Mouse (Mus musculus): ENCODE measurements around the gene Sptb. TPM values are rescaled to one million over a fixed set of nuclear protein-coding genes. Genes with fewer than 3 reads are reported as not detected.

Sptb gene
- polyA plus RNA-seq, 1 experiment from 2014 or later = 77.6 TPM

DNA sequence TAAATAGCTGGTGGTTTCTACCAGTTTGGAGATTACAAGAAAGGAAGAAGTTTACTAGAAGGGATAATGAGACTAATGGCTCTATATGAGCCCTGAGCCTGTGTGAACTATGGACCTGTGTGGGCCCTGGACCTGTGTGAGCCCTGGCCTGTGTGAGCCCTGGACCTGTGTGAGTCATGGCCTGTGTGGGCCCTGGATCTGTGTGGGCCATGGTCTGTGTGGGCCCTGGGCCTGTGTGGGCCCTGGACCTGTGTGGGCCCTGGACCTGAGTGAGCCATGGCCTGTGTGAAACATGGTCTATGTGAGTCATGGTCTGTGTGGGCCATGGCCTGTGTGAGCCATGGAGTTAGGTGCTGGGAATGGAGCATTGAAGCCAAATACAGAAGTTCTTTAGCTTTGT is 28.4 kb downstream of the Sptb start:
- Histone ChIP-seq H3K9ac (ENCODE audit: low read depth, low read length) (peak overlapping the region; percentile 36), H3K27me3 (ENCODE audit: control insufficient read depth, insufficient read depth, low read depth, low read length) (no peaks in the 10 kb centered on the region), H3K4me1 (ENCODE audit: control insufficient read depth, low read depth, low read length) (peaks cover 89% of the 10 kb centered on the region), H3K4me3 (ENCODE audit: low read depth, low read length) (no peak overlapping the region), H3K27ac (ENCODE audit: low read length) (peak overlapping the region; percentile 51), H3K4me2 (ENCODE audit: low read depth, low read length) (no peak overlapping the region), H3K36me3 (ENCODE audit: control insufficient read depth, insufficient read depth) (peaks cover 20% of the 10 kb centered on the region), H3K9me3 (replicated peaks; ENCODE audit: control insufficient read depth, low read length) (no peaks in the 10 kb centered on the region)
- peak; percentile 25; the same call in 1 of the 2 replicates for ATAC-seq (ENCODE audit: low read depth)

DNA sequence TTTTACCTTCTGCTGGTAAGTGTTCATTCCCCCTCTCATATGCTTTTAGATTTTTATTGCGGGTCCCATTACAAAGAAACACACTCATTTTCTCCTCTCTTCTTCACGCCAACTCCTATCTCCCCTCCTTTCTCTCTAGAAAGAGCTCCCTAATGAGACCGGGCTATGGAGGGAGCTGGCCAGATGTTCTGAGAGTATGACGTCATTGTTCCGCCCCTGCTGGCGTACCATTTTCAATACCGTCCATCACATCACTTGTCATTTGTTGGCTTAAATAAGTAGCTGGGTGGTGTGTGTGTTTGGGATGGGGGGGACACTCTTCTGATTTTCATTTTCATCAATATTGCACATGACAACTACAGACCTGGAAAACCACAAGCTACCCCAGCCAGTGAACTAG is 33.3 kb downstream of the Sptb start:
- H3K4me3 ChIP-seq (ENCODE audit: low read depth, low read length) = peak overlapping the region; percentile 18; the same call in 1 of the 2 replicates
- peak overlapping the region; percentile 42 for H3K4me2 ChIP-seq (ENCODE audit: low read depth, low read length)
- peaks cover 6% of the 10 kb centered on the region for H3K36me3 ChIP-seq (ENCODE audit: control insufficient read depth, insufficient read depth)
- peak overlapping the region; percentile 97 for H3K27ac ChIP-seq (ENCODE audit: low read length)
- WGBS (ENCODE audit: insufficient replicate concordance) = 64% methylated on average over 7 of the region's 7 CpGs
- H3K4me1 ChIP-seq (ENCODE audit: control insufficient read depth, low read depth, low read length) = peaks cover 90% of the 10 kb centered on the region
- H3K9ac ChIP-seq (ENCODE audit: low read depth, low read length) = peak overlapping the region; percentile 49; the same call in 1 of the 2 replicates
- H3K27me3 ChIP-seq (ENCODE audit: control insufficient read depth, insufficient read depth, low read depth, low read length) = no peaks in the 10 kb centered on the region
- no peak for ATAC-seq (ENCODE audit: low read depth)
- H3K9me3 ChIP-seq (replicated peaks; ENCODE audit: control insufficient read depth, low read length) = no peaks in the 10 kb centered on the region

DNA sequence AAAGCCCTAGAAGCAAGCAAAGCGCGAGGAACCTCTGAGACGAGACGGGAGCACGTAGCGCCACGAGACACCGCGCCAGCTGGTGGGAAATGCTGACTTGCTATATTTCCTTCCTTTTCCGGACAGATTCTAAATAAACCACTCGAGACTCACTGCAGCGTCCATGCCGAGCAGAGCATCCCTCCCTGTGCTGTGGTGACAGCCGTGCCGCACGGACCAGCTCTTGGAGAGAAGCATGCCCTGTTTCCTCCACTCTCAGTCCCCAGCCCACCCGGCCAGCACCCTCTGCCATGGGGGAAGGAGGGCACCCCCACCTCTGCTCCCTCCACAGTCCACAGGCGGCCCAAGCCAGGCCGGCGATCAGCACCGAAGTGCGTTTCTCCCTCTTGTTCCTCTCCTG is 33.9 kb downstream of the Sptb start:
- H3K36me3 ChIP-seq (ENCODE audit: control insufficient read depth, insufficient read depth) = peaks cover 5% of the 10 kb centered on the region

DNA sequence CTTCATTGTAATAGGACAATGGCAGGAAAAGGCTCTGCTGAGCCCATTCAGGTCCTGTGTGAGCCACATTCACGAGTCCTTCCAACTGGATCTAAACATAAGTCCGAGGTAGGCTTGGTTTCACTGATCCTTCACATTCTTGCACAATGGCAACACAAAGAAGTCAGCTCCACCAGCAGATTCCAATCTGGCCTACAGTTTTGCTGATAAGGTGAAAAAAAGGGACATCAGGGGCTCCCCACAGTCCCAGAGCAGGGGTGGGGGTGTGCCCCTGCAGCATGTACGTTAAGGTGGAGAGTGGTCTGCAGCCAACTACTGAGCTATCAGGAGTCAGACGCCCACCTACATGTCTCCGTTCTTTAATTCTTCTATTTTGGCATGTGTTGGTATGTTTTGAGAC is 35.0 kb downstream of the Sptb start:
- Histone ChIP-seq H3K36me3 (ENCODE audit: control insufficient read depth, insufficient read depth) (peaks cover 5% of the 10 kb centered on the region), H3K9me3 (replicated peaks; ENCODE audit: control insufficient read depth, low read length) (no peaks in the 10 kb centered on the region), H3K4me2 (ENCODE audit: low read depth, low read length) (peak overlapping the region; percentile 59), H3K27ac (ENCODE audit: low read length) (peak overlapping the region; percentile 97), H3K4me1 (ENCODE audit: control insufficient read depth, low read depth, low read length) (peaks cover 87% of the 10 kb centered on the region), H3K27me3 (ENCODE audit: control insufficient read depth, insufficient read depth, low read depth, low read length) (no peaks in the 10 kb centered on the region), H3K4me3 (ENCODE audit: low read depth, low read length) (peak overlapping the region; percentile 20), H3K9ac (ENCODE audit: low read depth, low read length) (peak overlapping the region; percentile 56)
- ATAC-seq (ENCODE audit: low read depth) = no peak
- WGBS (ENCODE audit: insufficient replicate concordance) = 37% methylated on average over 5 of the region's 5 CpGs

More for the DNA sequence above, 33.9 kb downstream of the Sptb start:
- H3K4me2 ChIP-seq (ENCODE audit: low read depth, low read length) = peak overlapping the region; percentile 42
- 54% methylated on average over 22 of the region's 22 CpGs for WGBS (ENCODE audit: insufficient replicate concordance)
- H3K27ac ChIP-seq (ENCODE audit: low read length) = peak overlapping the region; percentile 97
- no peak for ATAC-seq (ENCODE audit: low read depth)
- H3K4me3 ChIP-seq (ENCODE audit: low read depth, low read length) = peak overlapping the region; percentile 18
- H3K4me1 ChIP-seq (ENCODE audit: control insufficient read depth, low read depth, low read length) = peaks cover 90% of the 10 kb centered on the region
- H3K27me3 ChIP-seq (ENCODE audit: control insufficient read depth, insufficient read depth, low read depth, low read length) = no peaks in the 10 kb centered on the region
- peak overlapping the region; percentile 49 for H3K9ac ChIP-seq (ENCODE audit: low read depth, low read length)
- no peaks in the 10 kb centered on the region for H3K9me3 ChIP-seq (replicated peaks; ENCODE audit: control insufficient read depth, low read length)

DNA sequence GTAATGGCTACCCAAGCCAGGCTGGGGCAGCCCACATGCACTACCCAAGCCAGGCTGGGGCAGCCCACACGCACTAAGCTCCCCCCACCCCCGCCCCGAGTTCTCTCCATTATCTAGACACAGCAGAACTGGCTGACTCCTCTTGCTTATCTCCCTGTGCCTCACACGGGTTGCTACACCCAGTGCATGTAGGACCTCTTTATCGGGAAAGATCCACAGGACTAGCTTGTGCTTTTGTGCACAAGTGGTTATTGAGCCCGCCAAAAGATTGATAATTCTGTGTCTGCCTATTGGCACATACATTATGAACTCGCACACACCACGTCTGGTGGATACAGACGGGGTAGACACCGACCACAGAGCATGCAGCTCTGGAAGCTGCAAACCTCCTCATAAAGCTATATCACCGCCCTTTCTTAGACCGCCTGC is 36.5 kb downstream of the Sptb start:
- Histone ChIP-seq H3K4me2 (ENCODE audit: low read depth, low read length) (peak overlapping the region; percentile 65), H3K36me3 (ENCODE audit: control insufficient read depth, insufficient read depth) (peaks cover 3% of the 10 kb centered on the region), H3K9me3 (replicated peaks; ENCODE audit: control insufficient read depth, low read length) (no peaks in the 10 kb centered on the region), H3K27me3 (ENCODE audit: control insufficient read depth, insufficient read depth, low read depth, low read length) (no peaks in the 10 kb centered on the region), H3K4me3 (ENCODE audit: low read depth, low read length) (peak overlapping the region; percentile 24; the same call in 1 of the 2 replicates), H3K4me1 (ENCODE audit: control insufficient read depth, low read depth, low read length) (peaks cover 88% of the 10 kb centered on the region), H3K9ac (ENCODE audit: low read depth, low read length) (peak overlapping the region; percentile 65), H3K27ac (ENCODE audit: low read length) (peak overlapping the region; percentile 99)
- WGBS (ENCODE audit: insufficient replicate concordance) = 19% methylated on average over 12 of the region's 12 CpGs
- peak; percentile 86 for ATAC-seq (ENCODE audit: low read depth)

DNA sequence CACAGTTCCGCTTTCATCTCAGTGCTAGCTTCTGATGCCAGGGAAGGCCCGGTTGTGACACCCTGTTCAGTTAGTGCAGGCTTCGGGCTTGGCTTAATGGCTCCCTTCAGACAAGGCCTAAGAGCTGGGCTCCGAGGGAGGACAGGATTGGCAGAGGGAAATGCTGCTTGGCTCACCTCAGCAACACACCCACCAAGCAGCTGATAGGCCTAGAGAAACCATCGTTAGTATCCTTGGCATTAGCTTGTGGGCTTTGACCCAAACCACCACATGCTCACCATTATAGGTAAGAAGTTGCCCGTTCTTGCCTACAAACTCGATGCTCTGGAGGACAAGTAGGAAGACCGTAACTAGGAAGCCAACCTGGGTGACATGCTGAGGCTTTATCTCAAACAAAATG is 38.3 kb downstream of the Sptb start:
- WGBS (ENCODE audit: insufficient replicate concordance) = 54% methylated on average over 8 of the region's 8 CpGs

DNA sequence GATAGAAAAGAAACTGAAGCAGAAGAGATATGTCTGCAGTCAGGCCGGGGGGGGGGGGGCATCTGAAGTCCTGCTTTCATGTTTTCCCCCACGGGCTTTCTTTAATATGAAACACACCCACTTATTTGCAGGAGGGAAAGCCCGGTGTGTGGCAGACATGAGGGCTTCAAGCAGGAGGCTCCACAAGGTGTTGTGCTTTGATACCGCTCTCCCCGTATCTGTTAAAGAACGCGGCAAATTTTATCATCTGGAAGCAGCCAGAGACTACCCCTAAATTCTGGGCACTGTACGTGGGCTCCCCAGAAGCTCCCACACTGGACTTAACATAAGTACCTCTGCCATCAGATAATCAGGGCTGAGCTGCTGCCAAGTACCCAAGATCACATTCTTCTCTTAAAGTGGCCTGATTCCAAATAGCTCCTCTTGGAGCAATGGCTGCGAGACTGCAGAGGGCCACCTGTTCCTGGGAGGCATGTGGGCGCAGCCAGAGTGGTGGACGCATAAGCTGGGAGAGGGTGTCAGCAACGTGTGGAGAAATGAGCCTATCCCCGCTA is 39.7 kb downstream of the Sptb start:
- Histone ChIP-seq H3K4me2 (ENCODE audit: low read depth, low read length) (peak overlapping the region; percentile 65), H3K27me3 (ENCODE audit: control insufficient read depth, insufficient read depth, low read depth, low read length) (no peaks in the 10 kb centered on the region), H3K27ac (ENCODE audit: low read length) (peak overlapping the region; percentile 99), H3K9me3 (replicated peaks; ENCODE audit: control insufficient read depth, low read length) (no peaks in the 10 kb centered on the region), H3K36me3 (ENCODE audit: control insufficient read depth, insufficient read depth) (peaks cover 5% of the 10 kb centered on the region), H3K4me3 (ENCODE audit: low read depth, low read length) (peak overlapping the region; percentile 39), H3K9ac (ENCODE audit: low read depth, low read length) (peak overlapping the region; percentile 65), H3K4me1 (ENCODE audit: control insufficient read depth, low read depth, low read length) (peaks cover 77% of the 10 kb centered on the region)
- 23% methylated on average over 13 of the region's 13 CpGs for whole genome bisulfite sequencing (ENCODE audit: insufficient replicate concordance)
- peak; percentile 80 for ATAC-seq (ENCODE audit: low read depth)

More for the DNA sequence above, 38.3 kb downstream of the Sptb start:
- Histone ChIP-seq H3K27me3 (ENCODE audit: control insufficient read depth, insufficient read depth, low read depth, low read length) (no peaks in the 10 kb centered on the region), H3K9ac (ENCODE audit: low read depth, low read length) (peak overlapping the region; percentile 65), H3K36me3 (ENCODE audit: control insufficient read depth, insufficient read depth) (peaks cover 2% of the 10 kb centered on the region), H3K4me1 (ENCODE audit: control insufficient read depth, low read depth, low read length) (peaks cover 85% of the 10 kb centered on the region), H3K4me2 (ENCODE audit: low read depth, low read length) (peak overlapping the region; percentile 65), H3K4me3 (ENCODE audit: low read depth, low read length) (peak overlapping the region; percentile 7; the same call in 1 of the 2 replicates), H3K9me3 (replicated peaks; ENCODE audit: control insufficient read depth, low read length) (no peaks in the 10 kb centered on the region), H3K27ac (ENCODE audit: low read length) (peak overlapping the region; percentile 99)
- ATAC-seq (ENCODE audit: low read depth) = no peak

DNA sequence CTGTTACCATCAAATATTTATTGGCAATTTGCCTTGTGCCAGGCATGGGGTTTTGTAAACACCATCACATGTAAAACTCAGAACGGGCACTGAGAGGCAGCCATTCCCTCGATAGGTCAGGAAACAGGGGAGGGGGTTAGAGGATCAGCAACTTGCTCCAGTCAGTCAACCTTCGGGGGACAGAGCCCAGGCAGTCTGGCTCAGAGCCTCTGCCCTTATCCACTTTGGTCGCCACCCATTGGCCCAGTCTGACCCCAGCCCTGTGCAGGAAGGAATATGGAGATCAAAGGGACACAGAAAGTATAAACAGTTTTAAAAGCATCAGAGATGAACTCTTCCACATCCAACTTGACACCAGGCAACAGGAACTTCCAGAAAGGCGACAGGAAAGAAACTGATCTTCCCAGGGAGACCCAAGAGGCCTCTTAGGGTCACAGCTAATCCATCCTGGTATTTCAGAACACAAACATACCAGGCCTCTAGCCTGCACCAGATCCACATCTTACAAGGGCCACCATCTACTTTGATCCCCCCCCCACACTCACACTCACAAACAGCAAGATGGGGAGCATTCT is 40.3 kb downstream of the Sptb start:
- peak overlapping the region; percentile 59 for H3K9ac ChIP-seq (ENCODE audit: low read depth, low read length)
- peaks cover 76% of the 10 kb centered on the region for H3K4me1 ChIP-seq (ENCODE audit: control insufficient read depth, low read depth, low read length)
- WGBS (ENCODE audit: insufficient replicate concordance) = 31% methylated on average over 5 of the region's 5 CpGs
- H3K4me3 ChIP-seq (ENCODE audit: low read depth, low read length) = peak overlapping the region; percentile 36
- peak overlapping the region; percentile 99 for H3K27ac ChIP-seq (ENCODE audit: low read length)
- H3K27me3 ChIP-seq (ENCODE audit: control insufficient read depth, insufficient read depth, low read depth, low read length) = no peaks in the 10 kb centered on the region
- no peak for ATAC-seq (ENCODE audit: low read depth)
- H3K4me2 ChIP-seq (ENCODE audit: low read depth, low read length) = peak overlapping the region; percentile 65
- peaks cover 5% of the 10 kb centered on the region for H3K36me3 ChIP-seq (ENCODE audit: control insufficient read depth, insufficient read depth)
- no peaks in the 10 kb centered on the region for H3K9me3 ChIP-seq (replicated peaks; ENCODE audit: control insufficient read depth, low read length)

DNA sequence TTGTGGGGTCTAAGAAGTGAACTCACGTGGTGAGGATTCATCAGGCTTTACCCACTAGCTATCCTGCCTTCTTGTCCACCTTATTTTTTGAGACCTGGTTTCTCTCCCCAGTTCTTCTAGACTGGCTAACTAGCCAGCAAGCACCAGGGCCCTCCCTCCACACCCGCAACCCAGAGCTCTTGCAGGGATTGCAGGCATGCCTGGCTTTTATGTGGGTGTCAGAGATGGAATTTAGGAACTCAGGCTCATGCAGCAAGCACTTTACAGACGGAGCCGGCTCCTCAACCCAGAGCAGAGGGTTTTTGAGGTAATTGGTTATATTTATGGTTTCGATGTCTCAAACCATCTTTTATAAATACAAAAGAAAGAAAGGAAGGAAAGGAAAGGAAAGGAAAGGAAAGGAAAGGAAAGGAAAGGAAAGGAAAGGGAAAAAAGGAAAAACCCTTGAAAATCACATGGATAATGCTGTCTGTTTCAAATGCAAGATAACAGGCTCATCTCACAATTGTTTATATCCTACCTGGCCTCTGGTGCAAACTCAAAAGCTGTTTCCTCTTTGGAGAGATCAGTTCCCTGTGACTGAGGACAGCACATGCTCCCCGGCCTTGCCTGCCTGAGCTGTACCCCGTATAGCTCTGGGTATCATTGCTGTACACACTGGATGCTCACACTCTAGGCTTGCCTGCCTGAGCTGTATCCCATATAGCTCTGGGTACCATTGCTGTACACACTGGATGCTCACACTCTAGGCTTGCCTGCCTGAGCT is 41.5 kb downstream of the Sptb start:
- H3K4me2 ChIP-seq (ENCODE audit: low read depth, low read length) = peak overlapping the region; percentile 65
- peaks cover 5% of the 10 kb centered on the region for H3K36me3 ChIP-seq (ENCODE audit: control insufficient read depth, insufficient read depth)

More for the DNA sequence above, 41.5 kb downstream of the Sptb start:
- Histone ChIP-seq H3K9me3 (replicated peaks; ENCODE audit: control insufficient read depth, low read length) (no peaks in the 10 kb centered on the region), H3K9ac (ENCODE audit: low read depth, low read length) (peak overlapping the region; percentile 59), H3K27ac (ENCODE audit: low read length) (peak overlapping the region; percentile 99), H3K4me3 (ENCODE audit: low read depth, low read length) (no peak overlapping the region), H3K27me3 (ENCODE audit: control insufficient read depth, insufficient read depth, low read depth, low read length) (no peaks in the 10 kb centered on the region), H3K4me1 (ENCODE audit: control insufficient read depth, low read depth, low read length) (peaks cover 75% of the 10 kb centered on the region)
- 86% methylated on average over 7 of the region's 7 CpGs for WGBS (ENCODE audit: insufficient replicate concordance)
- no peak for ATAC-seq (ENCODE audit: low read depth)
